Mouse (Mus musculus) spleen, adult 2 months (tissue): ENCODE results near the gene Rhoj.

Experiments
- CTCF ChIP-seq: fragments of 200-500 bp; IDR thresholded peaks from 2 replicates; pipeline ENCODE4 v1.5.1; 2011; ENCODE audit warnings: mild to moderate bottlenecking, inconsistent platforms; ENCODE audit not compliant: insufficient read depth, insufficient read length, insufficient replicate concordance; ENCODE audit errors: extremely low read depth
- POLR2A ChIP-seq: fragments of 200-500 bp; IDR thresholded peaks from 2 replicates; pipeline ENCODE4 v1.6.1; 2011; ENCODE audit warnings: low read depth, low read length, inconsistent platforms

GRCm38 (mm10) chr12:75309756-75310155 lies 1.6 kb downstream of the Rhoj start:
- TF ChIP-seq CTCF (no peak), POLR2A (no peak)
